Mouse (Mus musculus) spleen, adult 18-20 months (tissue): ENCODE data around the gene Pip5k1c.
A peak's percentile ranks its signal among the peaks of the same experiment; 100 is the strongest.

Experiments
- DNase-seq, 2 experiments: peaks; one replicate each; pipeline ENCODE4 v3.0.0; 2022; ENCODE audit warnings: mixed read lengths in 2 of 2

Pip5k1c gene

GRCm38 (mm10) chr10:81284719-81285118 is 8.0 kb upstream of the Pip5k1c start:
- DNase-seq, result no peak

GRCm38 (mm10) chr10:81285694-81286450 is 6.9 kb upstream of the Pip5k1c start:
- peak; percentile 89 to 97 for DNase-seq

GRCm38 (mm10) chr10:81286586-81286985 is 6.2 kb upstream of the Pip5k1c start:
- no peak for DNase-seq

- peak; percentile 55 to 72 for DNase-seq
These were observed 5.1 kb upstream of the Pip5k1c start for GRCm38 (mm10) chr10:81287513-81288157.

- DNase-seq, result peak in 1 of 2 experiments; percentile 58
These were observed 4.2 kb upstream of the Pip5k1c start for GRCm38 (mm10) chr10:81288601-81289000.

GRCm38 (mm10) chr10:81289278-81289677 is 3.5 kb upstream of the Pip5k1c start:
- DNase-seq, result peak; percentile 41 to 68

GRCm38 (mm10) chr10:81289811-81290210 is 3.0 kb upstream of the Pip5k1c start:
- DNase-seq, result no peak

GRCm38 (mm10) chr10:81290698-81291460 is 1.9 kb upstream of the Pip5k1c start:
- DNase-seq, result no peak

- no peak for DNase-seq
These were observed 1.2 kb upstream of the Pip5k1c start, which contains the start of gene Tjp3 for GRCm38 (mm10) chr10:81291511-81292104. Gene Tjp3, minus strand, starts transcription at chr10:81291581.

GRCm38 (mm10) chr10:81293334-81294030 is 719 bp downstream of the Pip5k1c start:
- no peak for DNase-seq

- no peak for DNase-seq
These were observed 1.7 kb downstream of the Pip5k1c start for GRCm38 (mm10) chr10:81294442-81294841.

- no peak for DNase-seq
These were observed 2.4 kb downstream of the Pip5k1c start for GRCm38 (mm10) chr10:81295185-81295584.

GRCm38 (mm10) chr10:81297246-81297645 is 4.5 kb downstream of the Pip5k1c start:
- DNase-seq, result no peak

GRCm38 (mm10) chr10:81297845-81298244 is 5.1 kb downstream of the Pip5k1c start:
- DNase-seq, result peak; percentile 60 to 66

GRCm38 (mm10) chr10:81298369-81299100 is 5.8 kb downstream of the Pip5k1c start:
- DNase-seq, result peak; percentile 58 to 70

- no peak for DNase-seq
These were observed 7.0 kb downstream of the Pip5k1c start for GRCm38 (mm10) chr10:81299585-81300351.

- no peak for DNase-seq
These were observed 7.7 kb downstream of the Pip5k1c start for GRCm38 (mm10) chr10:81300352-81300907.

- DNase-seq, result no peak
These were observed 8.6 kb downstream of the Pip5k1c start for GRCm38 (mm10) chr10:81301321-81301720.

GRCm38 (mm10) chr10:81302288-81302687 is 9.5 kb downstream of the Pip5k1c start:
- DNase-seq, result no peak

- DNase-seq, result no peak
These were observed 10.0 kb downstream of the Pip5k1c start for GRCm38 (mm10) chr10:81302781-81303218.
